12 mouse cellular contexts compared by ENCODE assay signal in the genomic region with DNA sequence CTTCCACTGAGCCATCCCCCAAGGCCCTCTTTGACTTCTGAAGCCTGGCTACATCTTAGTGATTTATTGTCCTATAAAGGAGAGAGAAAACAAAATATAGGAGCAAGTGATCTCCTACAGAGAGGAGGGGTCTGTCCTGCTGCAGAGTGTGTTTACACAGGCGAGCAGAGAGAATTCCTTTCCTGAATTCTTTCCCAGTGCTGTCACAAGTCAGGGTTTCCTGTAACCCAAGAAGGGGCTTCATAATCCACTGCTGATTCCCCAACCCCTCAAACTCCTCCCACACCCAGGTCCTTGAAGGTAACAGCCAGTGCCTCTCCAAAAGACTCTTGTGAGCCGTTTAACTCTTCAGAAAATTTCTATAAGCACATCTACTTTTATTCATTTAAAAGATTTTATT.
DNase-seq lines count a peak whose midpoint lies in the region; ATAC-seq and TF ChIP-seq lines count a peak whose summit lies in the region.
"Had no signal": no experiment of that assay in that cellular context is flagged by ENCODE, and none has a peak within 500 bp of the region (broad histone marks: within the 10 kb centered on the region; RNA-seq: fewer than 3 reads in every experiment).

No protein-coding gene starts in this region.

- H3K36me3 ChIP-seq in hindbrain, embryonic 11.5 days (ENCODE audit: control insufficient read depth, insufficient read depth, low read length), result no peaks in the 10 kb centered on the region
- H3K36me3 ChIP-seq in hindbrain, postnatal 0 days (ENCODE audit: insufficient read depth, low read length), result no peaks in the 10 kb centered on the region
- H3K36me3 ChIP-seq in midbrain, embryonic 10.5 days, result no peaks in the 10 kb centered on the region
- no peaks in the 10 kb centered on the region for H3K36me3 ChIP-seq in midbrain, embryonic 14.5 days (ENCODE audit: control insufficient read depth, insufficient read depth, low read length)

- no peak for TF ChIP-seq CTCF in hindbrain, postnatal 0 days (IDR thresholded peaks at IDR 0.05; ENCODE audit: low read depth)

- DNase-seq in hindbrain, embryonic 11.5 days (ENCODE audit: low spot score), result peak; percentile 34
- DNase-seq in hindbrain, postnatal 0 days (ENCODE audit: low spot score), result no peak
- peak; percentile 32 for DNase-seq in midbrain, embryonic 10.5 days (ENCODE audit: low spot score)
- no peak for DNase-seq in midbrain, embryonic 14.5 days
- DNase-seq in forelimb bud, embryonic 11.5 days (ENCODE audit: low read depth, low spot score), result peak; percentile 80
- peak; percentile 84 for DNase-seq in yolk sac, embryonic 10.5 days (ENCODE audit: low spot score)
- DNase-seq in gastrocnemius, postnatal 14 days, result no peak
- DNase-seq: adrenal gland, postnatal 14 days; cerebellum, postnatal 14 days had no signal

- no peak overlapping the region for H3K4me2 ChIP-seq in hindbrain, embryonic 11.5 days (replicated peaks; ENCODE audit: low read depth, low read length)
- H3K4me2 ChIP-seq in hindbrain, postnatal 0 days (ENCODE audit: low read depth, low read length), result no peak overlapping the region
- no peak overlapping the region for H3K4me2 ChIP-seq in midbrain, embryonic 14.5 days (ENCODE audit: low read length)
- H3K4me2 ChIP-seq: hindbrain, embryonic 14.5 days had no signal

- H3K9me3 ChIP-seq in hindbrain, embryonic 11.5 days (ENCODE audit: control insufficient read depth, low read length), result no peaks in the 10 kb centered on the region
- no peaks in the 10 kb centered on the region for H3K9me3 ChIP-seq in hindbrain, postnatal 0 days (ENCODE audit: low read length)
- H3K9me3 ChIP-seq in midbrain, embryonic 10.5 days (replicated peaks), result no peaks in the 10 kb centered on the region
- no peaks in the 10 kb centered on the region for H3K9me3 ChIP-seq in midbrain, embryonic 14.5 days (ENCODE audit: control insufficient read depth, low read length)

- no peak overlapping the region for H3K9ac ChIP-seq in hindbrain, embryonic 11.5 days (ENCODE audit: low read depth, low read length)
- no peak overlapping the region for H3K9ac ChIP-seq in hindbrain, postnatal 0 days (replicated peaks; ENCODE audit: low read length)
- H3K9ac ChIP-seq in midbrain, embryonic 14.5 days (replicated peaks; ENCODE audit: low read length), result no peak overlapping the region
- H3K9ac ChIP-seq: hindbrain, embryonic 14.5 days had no signal

- no peaks in the 10 kb centered on the region for H3K4me1 ChIP-seq in hindbrain, embryonic 11.5 days (replicated peaks; ENCODE audit: control insufficient read depth, insufficient read depth, low read length)
- H3K4me1 ChIP-seq in hindbrain, postnatal 0 days (ENCODE audit: insufficient read depth, low read length), result no peaks in the 10 kb centered on the region
- H3K4me1 ChIP-seq in midbrain, embryonic 10.5 days, result peaks cover 10% of the 10 kb centered on the region; the same call in 1 of the 2 replicates
- peaks cover 6% of the 10 kb centered on the region; the same call in 1 of the 2 replicates for H3K4me1 ChIP-seq in midbrain, embryonic 14.5 days (ENCODE audit: control insufficient read depth, insufficient read depth, low read length)

- WGBS in hindbrain, embryonic 11.5 days, result 43% methylated on average over 2 of the region's 2 CpGs
- WGBS in hindbrain, postnatal 0 days, result 54% methylated on average over 2 of the region's 2 CpGs
- 59% methylated on average over 2 of the region's 2 CpGs for whole genome bisulfite sequencing in midbrain, embryonic 10.5 days
- WGBS in midbrain, embryonic 14.5 days, result 59% methylated on average over 2 of the region's 2 CpGs

- intact Hi-C loops in gastrocnemius, postnatal 14 days (cut with DNase I; ENCODE audit: low total_unique reads), result no loop called here

- H3K27ac ChIP-seq in hindbrain, embryonic 11.5 days (ENCODE audit: low read depth, low read length), result no peak overlapping the region
- H3K27ac ChIP-seq in hindbrain, postnatal 0 days, result no peak overlapping the region
- no peak overlapping the region; the same call in 1 of the 2 replicates for H3K27ac ChIP-seq in midbrain, embryonic 10.5 days (replicated peaks)
- H3K27ac ChIP-seq in midbrain, embryonic 14.5 days (replicated peaks; ENCODE audit: low read depth, low read length), result no peak overlapping the region
- H3K27ac ChIP-seq: hindbrain, embryonic 14.5 days had no signal

- H3K27me3 ChIP-seq in hindbrain, embryonic 11.5 days (ENCODE audit: control insufficient read depth, insufficient read depth, low read length), result no peaks in the 10 kb centered on the region
- H3K27me3 ChIP-seq in hindbrain, postnatal 0 days (ENCODE audit: insufficient read depth, low read length), result no peaks in the 10 kb centered on the region
- H3K27me3 ChIP-seq in midbrain, embryonic 10.5 days (ENCODE audit: low read depth, poor library complexity, severe bottlenecking), result no peaks in the 10 kb centered on the region
- H3K27me3 ChIP-seq in midbrain, embryonic 14.5 days (ENCODE audit: control insufficient read depth, insufficient read depth, low read length), result no peaks in the 10 kb centered on the region

- ATAC-seq in hindbrain, embryonic 11.5 days (ENCODE audit: low FRiP score), result no peak
- no peak for ATAC-seq in hindbrain, postnatal 0 days
- no peak for ATAC-seq in midbrain, embryonic 14.5 days (ENCODE audit: low FRiP score, low TSS enrichment)
- ATAC-seq in monocyte, adult 5-6 weeks (replicated peaks; ENCODE audit: insufficient number of reproducible peaks, low FRiP score, low TSS enrichment, poor library complexity, severe bottlenecking), result no peak
- ATAC-seq: forebrain, embryonic 16.5 days had no signal

- H3K4me3 ChIP-seq in hindbrain, embryonic 11.5 days (ENCODE audit: low read depth, low read length), result no peak overlapping the region
- H3K4me3 ChIP-seq in hindbrain, postnatal 0 days (ENCODE audit: low read length), result no peak overlapping the region
- no peak overlapping the region for H3K4me3 ChIP-seq in midbrain, embryonic 10.5 days
- no peak overlapping the region for H3K4me3 ChIP-seq in midbrain, embryonic 14.5 days (replicated peaks; ENCODE audit: low read depth, low read length)

Comparison
In these comparisons a context has a peak if more than half of its experiments do, and no peak if none do; other contexts are left out.
1. DNase-seq: peak in hindbrain, embryonic 11.5 days (single experiment), midbrain, embryonic 10.5 days (single experiment), forelimb bud, embryonic 11.5 days (single experiment) and yolk sac, embryonic 10.5 days (single experiment); none in hindbrain, postnatal 0 days (single experiment), midbrain, embryonic 14.5 days (single experiment) and gastrocnemius, postnatal 14 days (single experiment).